Mouse (Mus musculus) layer of hippocampus, postnatal 10 days (tissue): ENCODE results near the gene Gm10715. TPM values are rescaled to one million over a fixed set of nuclear protein-coding genes. Genes with fewer than 3 reads are reported as not detected.
A peak's percentile ranks its signal among the peaks of the same experiment; 100 is the strongest.
"Not testable (repeated sequence)": the region's sequence is repeated elsewhere in the genome, so short reads cannot be mapped to it uniquely, and the experiment has no call there.

Experiments used
- DNase-seq, 2 experiments: peaks; one replicate each; pipeline ENCODE4 v3.0.0; 2021; ENCODE audit warnings: low spot score in 2 of 2
- microRNA-seq, 2 experiments: library from miRNA; unstranded; fragments of <30 nt; microRNA quantifications; one replicate each; pipeline ENCODE4 v1.2.0; 2021
- total RNA-seq, 2 experiments: library from RNA; stranded (reverse); gene quantifications; 2 replicates each; pipeline ENCODE4 v1.2.3; 2021

The Gm10715 gene
- total RNA-seq, 2 experiments from 2014 or later: not detected

GRCm38 (mm10) chr9:3023985-3024648, 12.6 kb upstream of the Gm10715 start:
- peak; percentile 80 to 81 for DNase-seq

- DNase-seq: peak; percentile 19 to 56
Observed at GRCm38 (mm10) chr9:3024912-3025467, 11.7 kb upstream of the Gm10715 start, which contains the start of gene Gm10717. Gene Gm10717 (plus strand): TSS chr9:3025417.

GRCm38 (mm10) chr9:3025653-3026052, 11.0 kb upstream of the Gm10715 start:
- DNase-seq: peak; percentile 76 to 80

- not testable (repeated sequence) for DNase-seq
Observed at GRCm38 (mm10) chr9:3026136-3026535, 10.5 kb upstream of the Gm10715 start.

- DNase-seq: not testable (repeated sequence)
Observed at GRCm38 (mm10) chr9:3026741-3027140, 9.9 kb upstream of the Gm10715 start.

GRCm38 (mm10) chr9:3027200-3027599, 9.5 kb upstream of the Gm10715 start:
- not testable (repeated sequence) for DNase-seq

- DNase-seq: peak; percentile 10 to 38
Observed at GRCm38 (mm10) chr9:3029276-3030000, 7.2 kb upstream of the Gm10715 start.

- not testable (repeated sequence) for DNase-seq
Observed at GRCm38 (mm10) chr9:3030677-3031318, 5.9 kb upstream of the Gm10715 start.

GRCm38 (mm10) chr9:3034299-3034698, 2.4 kb upstream of the Gm10715 start, which contains the start of gene Gm17535:
Gene Gm17535 (plus strand): TSS chr9:3034599.
- not testable (repeated sequence) for DNase-seq

GRCm38 (mm10) chr9:3038161-3038560, 1.5 kb downstream of the Gm10715 start:
- DNase-seq: not testable (repeated sequence)

Small RNA genes lying within 50 kb of the gene (microRNA-seq; reads per million reads assigned to microRNA genes)
- gene Mir101c: 0 reads per million in 2 experiments

Other genes with a start within 250 kb of the Gm10715 start
- gene Gm10722, start 36.0 kb upstream of the Gm10715 start, total RNA-seq: not detected
- gene Gm11168, start 33.5 kb upstream of the Gm10715 start, total RNA-seq: not detected
- 1 to 10 TPM in 1 of 2 experiments, not detected in 1; 1.3 TPM for gene Gm10721, start 23.7 kb upstream of the Gm10715 start, total RNA-seq
- not detected for gene Gm10720, start 21.2 kb upstream of the Gm10715 start, total RNA-seq
- under 1 TPM; 0.62 to 0.76 TPM for gene Gm10719, start 19.5 kb upstream of the Gm10715 start, total RNA-seq
- gene Gm10718, start 13.3 kb upstream of the Gm10715 start, total RNA-seq: 1 to 10 TPM in 1 of 2 experiments, under 1 TPM in 1; 0.91 to 1.1 TPM
- not detected for gene Gm10717, start 11.5 kb upstream of the Gm10715 start, total RNA-seq
- not detected for gene Gm17535, start 2.3 kb upstream of the Gm10715 start, total RNA-seq